Mouse (Mus musculus): ENCODE measurements around the gene Casp9.

- TF ChIP-seq CTCF (IDR thresholded peaks at IDR 0.05; ENCODE audit: borderline replicate concordance, extremely low read depth, insufficient read depth, insufficient read length) (no peak), POLR2A (IDR thresholded peaks at IDR 0.05; ENCODE audit: borderline replicate concordance, extremely low read depth, insufficient read depth, insufficient read length, poor library complexity, severe bottlenecking) (no peak)
Measured at GRCm38 (mm10) chr4:141865006-141865405, 71.6 kb downstream of the Casp9 start.

Measured in brain, embryonic 14.5 days (tissue).